Mouse (Mus musculus) left cerebral cortex, adult 8-10 months (tissue): ENCODE data around the gene Sirt6. TPM values are rescaled to one million over a fixed set of nuclear protein-coding genes. Genes with fewer than 3 reads are reported as not detected.

Experiments
- DNase-seq, 2 experiments: peaks; one replicate each; pipeline ENCODE4 v3.0.0; 2022; ENCODE audit warnings: low spot score in 2 of 2
- total RNA-seq, 4 experiments: library from RNA; stranded (reverse); gene quantifications; 2 replicates each; pipeline ENCODE4 v1.2.4; 2022

The Sirt6 gene
- total RNA-seq, 4 experiments from 2014 or later, result 21.8 to 27.9 (median 25.2) TPM

DNA sequence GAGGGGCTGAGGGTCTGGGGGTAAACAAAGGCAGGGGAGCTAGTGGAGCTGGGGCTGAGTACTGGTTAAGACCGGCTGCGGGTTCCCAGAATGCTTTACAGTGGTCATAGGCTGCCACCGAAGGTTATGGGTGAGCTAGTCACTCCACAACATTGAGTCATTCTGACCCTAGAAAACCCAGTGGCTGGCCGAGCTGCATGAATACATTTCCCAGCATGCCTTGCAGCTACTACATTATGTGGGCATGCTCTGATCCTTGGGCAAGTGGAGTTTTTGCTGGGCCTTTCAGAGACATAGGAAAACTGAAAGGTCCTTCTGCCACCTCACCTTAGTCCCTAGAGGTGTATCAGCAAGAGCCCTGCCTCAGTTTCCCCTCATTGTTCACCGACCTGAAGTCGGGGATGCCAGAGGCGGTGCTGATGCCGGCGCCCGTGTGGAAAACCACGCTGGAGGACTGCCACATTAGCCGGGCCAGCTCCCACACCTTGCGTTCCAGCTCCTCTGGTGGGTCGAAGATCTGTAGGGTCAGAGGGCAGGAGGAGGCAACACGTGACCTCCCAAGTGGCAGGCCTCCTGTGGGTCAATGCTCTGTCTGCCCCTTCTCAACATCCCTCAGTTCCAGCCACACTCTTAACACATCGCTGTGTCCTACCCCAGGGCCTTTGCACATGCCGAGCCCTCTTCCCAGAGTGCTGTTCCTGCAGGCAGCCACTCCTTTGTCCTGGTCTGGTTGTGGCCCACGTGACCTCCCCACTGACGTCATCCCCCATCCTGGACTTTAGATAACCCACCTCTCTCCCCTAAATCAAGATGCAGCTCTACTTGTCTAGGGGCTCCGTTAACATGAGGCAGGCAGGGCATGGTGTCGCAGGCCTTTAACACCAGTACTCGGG is 1.2 kb downstream of the Sirt6 start:
- DNase-seq, result no peak

DNA sequence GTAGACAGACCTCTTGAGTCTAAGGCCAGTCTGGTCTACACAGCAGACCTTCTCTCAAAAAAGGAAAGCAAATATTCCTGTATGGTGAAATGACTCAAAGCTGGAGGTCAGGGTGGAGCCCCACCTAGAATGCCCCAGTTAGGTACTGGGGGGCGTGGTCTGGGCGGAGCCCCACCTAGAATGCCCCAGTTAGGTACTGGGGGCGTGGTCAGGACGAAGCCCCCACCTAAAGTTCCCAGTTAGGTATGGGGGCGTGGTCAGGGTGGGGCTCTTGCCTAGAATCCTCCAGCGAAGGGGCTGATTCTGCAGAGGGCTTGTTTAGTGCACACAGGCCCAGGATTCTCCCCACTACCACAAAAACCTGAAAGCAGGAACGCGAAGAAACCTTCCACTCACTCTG is 4.2 kb downstream of the Sirt6 start:
- DNase-seq, result no peak

DNA sequence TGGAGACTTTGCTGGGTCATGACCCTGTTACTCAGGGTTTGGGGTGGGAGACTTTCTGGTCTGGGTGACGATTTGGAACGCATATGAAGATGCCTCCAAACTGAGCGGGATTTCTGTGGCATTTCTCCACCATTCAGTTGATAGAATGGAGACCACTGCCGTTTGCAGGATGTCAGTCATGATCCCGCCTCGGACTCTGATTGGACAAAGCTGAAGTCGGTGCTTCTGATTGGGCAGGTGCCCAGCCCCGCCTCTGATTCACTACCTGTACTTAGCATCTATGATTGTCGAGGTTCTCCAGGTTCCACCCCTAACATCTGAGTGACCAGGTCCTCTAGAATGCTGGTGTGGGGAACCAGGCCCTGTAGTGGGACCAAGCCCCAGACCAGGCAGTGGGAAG is 6.8 kb downstream of the Sirt6 start:
- no peak for DNase-seq

DNA sequence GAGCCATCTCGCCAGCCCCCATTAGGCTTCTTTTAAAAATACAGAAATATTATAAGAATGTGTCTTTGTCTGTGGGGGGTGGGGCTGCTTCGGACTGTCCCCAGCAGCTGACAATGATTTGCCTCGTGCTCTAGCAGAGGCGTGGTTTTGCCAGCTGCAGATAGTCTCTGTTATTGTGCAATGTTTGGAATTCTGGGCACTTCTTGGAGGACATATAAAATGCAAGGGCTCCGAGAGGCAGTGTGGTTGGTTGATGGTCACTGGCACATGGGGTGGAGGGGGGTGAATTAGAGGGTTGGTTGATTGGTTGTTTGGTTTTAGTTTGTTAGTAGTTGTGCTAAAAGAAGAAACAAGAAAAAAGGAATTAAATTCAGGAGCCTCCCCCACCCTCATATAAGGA is 7.6 kb downstream of the Sirt6 start:
- DNase-seq, result no peak

DNA sequence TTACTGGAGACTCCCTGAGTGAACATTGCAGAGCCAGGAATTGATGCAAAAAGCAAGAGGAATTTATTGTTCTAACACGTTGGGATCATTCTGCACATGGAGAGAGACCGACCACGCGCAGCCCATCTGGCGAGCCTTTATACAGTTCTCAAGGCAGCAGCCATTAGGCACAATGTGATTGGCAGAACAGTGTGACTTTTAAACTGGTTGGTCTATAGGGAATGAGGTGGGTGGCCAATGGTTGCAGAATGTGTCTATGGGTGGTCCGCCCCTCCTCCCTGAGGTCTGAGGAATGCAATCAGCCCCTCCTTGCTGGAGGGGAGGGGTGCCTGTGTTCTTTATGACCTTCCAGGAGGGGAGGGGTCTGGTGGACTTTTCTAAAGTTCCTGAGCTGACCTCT is 12.1 kb downstream of the Sirt6 start:
- no peak for DNase-seq

DNA sequence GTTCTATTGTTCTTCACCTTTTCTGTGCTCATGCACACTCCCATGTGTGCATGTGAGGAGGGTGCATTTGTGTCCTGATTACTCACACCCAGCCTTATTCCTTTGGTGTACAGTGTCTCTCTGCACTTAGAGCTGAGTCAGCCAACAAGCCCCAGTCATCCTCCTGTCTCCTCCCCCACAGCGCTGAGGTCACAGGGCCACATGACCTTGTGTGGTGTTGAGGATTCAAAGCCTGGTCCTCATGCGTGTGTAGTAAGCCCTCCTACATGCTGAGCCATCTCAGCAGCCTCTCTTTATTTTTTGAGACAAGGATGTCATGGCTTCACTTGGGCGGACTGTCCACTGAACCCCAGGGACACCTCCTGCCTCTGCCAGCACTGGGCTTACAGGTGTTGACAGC is 14.8 kb downstream of the Sirt6 start:
- DNase-seq, result no peak

DNA sequence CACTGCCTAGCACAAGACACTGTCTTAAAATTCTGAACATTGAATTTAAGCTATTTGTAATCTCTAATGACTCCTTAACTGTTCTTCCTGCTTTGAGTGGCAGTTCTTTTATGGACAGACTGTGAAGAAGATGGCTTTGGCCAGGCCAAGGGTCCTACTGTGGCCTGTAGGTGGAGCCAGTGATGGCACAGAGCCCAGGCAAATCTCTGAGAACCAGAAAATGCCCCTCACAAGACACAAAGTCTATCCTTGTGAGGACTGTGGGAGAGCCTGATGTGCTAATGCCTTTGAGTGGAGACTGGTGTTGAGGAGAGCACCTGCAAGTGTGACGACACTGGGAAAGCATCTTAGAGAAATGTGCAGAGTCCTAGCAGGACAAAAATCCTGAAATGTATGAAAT is 19.3 kb downstream of the Sirt6 start:
- no peak for DNase-seq

DNA sequence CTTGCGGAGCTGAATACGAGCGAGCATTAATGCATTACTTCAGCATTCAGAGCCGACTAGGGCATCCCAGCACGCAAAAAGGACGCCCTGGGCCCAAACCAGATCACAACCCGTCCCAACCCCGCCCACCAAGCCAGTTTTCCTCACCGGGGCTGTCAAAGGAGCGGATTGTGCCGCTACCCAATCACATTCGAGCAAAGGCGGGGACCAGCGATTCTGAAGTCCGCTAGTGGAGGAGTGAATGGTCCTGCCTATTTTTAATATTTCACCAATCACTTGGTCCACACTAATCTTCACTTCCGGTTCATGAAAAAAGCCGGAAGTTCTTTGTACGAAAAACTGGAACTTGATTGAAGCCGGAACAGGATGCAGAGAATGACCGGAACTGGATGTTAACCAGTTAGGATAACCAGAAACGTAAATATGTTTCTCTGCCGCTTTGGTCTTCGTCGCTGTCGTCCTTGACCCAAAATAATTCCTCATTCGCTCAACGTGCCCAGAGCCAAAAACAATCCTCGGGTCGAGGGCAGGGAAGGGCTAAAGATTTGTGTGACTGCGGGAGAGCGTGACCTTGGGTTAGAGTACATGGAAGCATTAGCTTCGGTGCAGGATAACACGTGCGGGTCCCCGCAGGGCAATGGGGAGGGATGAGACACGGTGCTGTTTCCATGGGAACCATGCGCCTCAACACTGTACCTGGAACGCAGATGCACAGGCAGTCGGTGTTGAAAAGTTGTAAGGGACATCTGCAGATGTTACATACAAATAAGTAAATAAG is 21.4 kb downstream of the Sirt6 start, which contains the start of gene BC025920:
Gene BC025920 (plus strand): TSS at position 297 of the 778 bp plus-strand sequence.
- peak; percentile 79 to 97 for DNase-seq

DNA sequence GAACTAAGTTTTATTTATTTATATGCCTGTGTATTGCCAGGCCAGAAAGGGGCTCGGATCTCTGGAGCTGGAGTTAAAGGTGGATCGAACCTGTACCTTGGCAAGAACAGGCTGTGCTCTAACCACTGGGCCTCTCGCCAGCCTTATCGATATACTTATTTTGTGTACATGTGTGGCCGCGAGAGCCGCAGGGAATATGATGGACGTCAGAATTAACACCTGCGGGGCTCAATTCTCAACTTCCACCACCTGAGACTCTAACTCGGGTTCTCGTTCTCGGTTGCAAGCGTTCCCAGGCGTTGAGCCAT is 22.0 kb downstream of the Sirt6 start:
- DNase-seq, result no peak

DNA sequence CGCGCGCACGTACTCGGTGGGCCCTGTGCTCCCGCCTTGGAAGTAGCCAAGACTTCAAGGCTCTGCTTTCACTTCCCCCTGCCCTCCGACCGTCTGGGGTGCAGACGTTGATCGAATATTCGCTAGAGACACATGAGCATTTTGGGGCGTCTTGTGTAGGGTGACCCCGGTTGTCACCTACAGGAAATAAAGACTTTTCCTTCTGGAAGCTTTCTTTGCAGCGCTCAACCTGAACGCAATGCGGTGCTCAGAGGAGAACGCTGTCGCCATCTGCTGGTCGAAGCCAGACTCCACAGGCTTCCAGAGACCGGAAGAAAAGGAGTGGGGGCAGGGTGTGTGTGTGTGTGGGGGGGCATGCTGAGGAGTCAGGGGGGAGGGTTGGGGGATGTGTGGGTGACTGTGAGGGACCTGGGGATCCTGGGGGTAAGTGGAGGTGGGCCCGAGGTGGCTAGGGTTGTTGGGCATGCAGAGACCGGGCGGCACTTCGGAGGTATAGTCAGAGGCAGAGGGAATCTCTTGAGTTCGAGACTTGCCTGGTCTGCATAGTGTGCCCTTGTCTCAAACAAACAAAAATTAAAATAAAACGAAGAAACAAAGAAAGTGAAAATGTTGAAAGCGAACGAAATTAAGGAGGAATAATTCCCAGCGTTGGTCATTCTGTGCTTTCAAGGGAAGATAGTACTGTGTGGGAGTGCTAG is 22.5 kb downstream of the Sirt6 start:
- DNase-seq, result peak; percentile 67 to 74

DNA sequence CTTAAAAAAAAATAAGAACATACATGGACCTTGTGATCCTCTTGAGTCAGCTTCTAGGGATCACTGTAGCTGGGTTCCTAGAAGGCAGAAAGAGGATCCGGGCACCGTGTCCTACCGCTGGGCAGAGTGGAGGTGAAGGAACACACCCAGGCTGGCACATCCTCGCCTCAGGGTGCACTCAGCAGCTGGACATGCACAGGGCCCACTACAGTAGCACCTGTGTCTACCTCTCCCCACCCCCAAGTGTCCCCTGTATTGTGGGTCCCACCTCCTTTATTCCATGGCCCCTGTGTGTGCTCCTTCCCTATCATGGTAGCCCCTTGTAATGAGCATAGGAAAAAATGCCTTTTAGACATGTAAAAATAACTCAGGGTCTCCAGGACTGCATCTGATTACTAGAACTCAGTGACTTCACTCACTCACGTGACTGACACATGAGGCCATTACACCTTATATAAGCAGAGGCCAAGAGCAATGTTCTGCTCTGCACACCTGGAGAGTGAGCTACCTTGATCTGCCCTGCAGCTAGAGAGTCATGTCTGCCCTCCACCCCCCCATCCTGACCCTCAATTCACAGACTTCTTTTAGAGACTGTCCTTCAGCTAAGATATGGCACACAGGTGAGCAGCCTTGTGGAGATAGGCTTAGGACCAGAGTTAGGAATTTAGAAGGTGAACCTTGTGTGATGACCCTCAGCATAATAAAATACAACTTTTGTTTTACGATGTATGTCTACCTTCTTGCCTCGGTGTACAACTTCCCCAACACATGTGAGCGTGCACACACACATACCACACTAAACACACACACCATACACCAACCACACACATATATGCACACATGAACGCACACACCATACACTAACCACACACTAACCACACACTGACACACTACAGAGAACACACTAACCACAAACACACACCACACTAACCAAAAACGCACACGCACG is 23.3 kb downstream of the Sirt6 start:
- DNase-seq, result no peak

DNA sequence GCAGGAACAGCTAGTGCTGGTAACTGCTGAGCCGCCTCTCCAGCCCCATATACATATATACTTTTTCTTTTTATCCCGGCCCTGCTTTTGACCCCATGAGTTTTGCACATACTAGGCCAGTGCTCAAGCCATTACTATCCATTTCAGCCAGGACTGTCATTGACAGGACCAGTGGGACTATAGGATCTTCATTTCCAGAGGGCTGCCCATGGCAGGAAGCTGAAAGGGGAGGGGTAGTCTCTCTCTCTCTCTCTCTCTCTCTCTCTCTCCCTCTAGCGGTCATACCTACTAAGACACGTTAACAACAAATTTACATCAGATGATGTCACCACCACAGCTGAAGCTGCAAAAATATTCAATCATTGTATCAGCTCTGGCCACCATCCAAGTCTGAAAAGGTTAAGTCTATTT is 24.9 kb downstream of the Sirt6 start:
- DNase-seq, result no peak

DNA sequence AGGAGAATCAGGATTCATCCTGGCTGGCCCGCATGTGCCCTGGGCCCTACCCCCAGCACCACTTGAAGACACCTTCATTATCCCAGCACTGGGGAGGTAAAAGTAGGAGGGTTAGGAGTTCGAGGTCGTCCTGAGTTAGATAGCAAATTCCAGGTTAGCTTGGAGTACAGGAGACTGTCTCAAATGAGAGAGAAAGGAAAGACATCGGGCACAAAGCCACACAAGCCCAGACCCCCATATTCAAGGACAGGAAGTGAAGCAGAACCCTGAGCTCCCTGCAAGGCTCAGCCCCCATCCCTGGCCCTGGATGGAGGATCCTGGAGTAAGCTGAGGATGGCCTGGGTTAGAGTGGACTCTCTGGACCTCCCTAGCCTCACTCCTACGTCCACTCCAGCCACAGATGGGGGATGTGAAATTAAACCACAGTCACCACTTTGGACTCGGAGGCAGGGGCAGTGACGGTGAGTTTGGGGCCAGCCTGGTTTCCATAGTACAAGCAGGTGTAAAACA is 26.1 kb downstream of the Sirt6 start:
- DNase-seq, result no peak

DNA sequence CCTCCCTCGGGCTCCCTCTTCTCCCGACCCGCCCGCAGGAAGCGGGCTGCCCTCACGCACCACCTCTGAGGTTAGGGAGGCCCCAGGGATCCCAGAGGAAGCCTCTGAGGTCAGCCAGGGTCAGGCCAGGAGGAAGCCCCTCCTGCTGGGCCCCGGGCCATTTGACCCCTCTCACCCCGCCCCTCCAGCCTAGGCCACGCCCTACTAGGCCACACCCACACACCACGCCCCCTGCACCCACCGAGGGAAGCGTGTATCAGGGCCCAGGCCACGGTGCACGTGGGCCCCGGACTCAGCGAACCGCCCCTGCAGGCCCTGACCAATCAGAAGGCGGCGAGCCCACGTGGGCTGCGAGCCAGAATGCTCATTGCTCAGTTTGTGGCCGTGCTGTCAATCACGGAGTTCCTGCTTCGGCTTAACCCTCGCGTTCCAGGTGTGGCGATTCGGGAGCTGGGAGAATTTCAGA is 26.8 kb downstream of the Sirt6 start, which contains the start of gene Tle6:
Gene Tle6 (minus strand): TSS at position 336 of the 466 bp plus-strand sequence.
- DNase-seq, result peak; percentile 91 to 94

DNA sequence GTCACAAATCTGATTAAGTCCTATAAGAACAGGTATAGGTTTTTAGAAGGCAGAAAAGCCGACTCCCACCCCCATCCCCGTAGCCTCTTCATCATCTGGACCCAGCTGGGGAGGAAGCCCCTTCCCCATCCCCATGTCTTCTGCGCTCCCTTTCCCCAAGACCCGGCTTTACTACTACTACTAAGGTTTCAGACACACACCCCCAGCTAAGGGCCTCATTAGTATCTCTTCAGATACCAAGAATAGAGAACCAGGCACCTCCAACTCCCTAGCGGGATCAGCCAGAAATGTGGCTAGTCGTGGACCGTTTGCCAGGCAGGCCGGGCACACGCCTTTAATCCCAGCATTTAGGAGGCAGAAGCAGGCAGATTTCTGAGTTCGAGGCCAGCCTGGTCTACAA is 27.5 kb downstream of the Sirt6 start:
- no peak for DNase-seq

DNA sequence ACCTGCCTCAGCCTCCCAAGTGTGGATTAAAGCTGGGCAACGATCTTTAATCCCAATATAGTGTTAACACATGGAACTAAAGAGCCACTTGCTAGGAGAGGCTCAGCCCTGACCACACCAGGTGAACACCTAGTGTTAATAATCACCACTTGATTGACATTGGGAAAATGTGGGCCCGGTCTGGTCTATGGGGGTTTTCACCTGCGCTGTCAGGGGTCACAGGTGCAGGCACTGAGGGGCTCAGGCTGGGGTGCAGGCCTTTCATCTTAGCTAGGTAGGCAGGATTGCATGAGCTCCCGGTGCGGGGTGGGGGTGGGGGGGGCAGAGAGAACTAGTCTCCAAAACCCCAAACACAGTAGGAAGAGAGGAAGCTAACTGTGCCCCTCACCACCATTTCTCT is 28.0 kb downstream of the Sirt6 start:
- no peak for DNase-seq

DNA sequence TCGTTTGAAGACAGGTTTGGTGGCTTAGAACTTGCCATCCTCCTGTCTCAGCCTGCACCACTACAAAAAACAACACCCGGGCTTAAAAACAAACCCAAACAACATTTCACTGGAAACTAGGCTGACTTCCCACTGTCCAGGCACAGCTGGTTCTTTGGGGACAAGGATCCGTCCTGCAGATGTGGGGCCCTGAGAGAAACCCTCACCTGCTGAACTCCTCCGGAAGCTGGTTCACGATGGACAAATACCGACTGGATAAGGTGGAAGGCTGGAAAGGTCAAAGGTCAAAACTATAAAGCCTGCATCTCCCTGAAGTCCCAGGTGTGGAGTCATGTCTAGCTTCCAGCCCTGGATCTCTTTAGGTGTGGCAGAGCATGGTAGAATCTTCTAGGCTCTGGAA is 28.7 kb downstream of the Sirt6 start:
- DNase-seq, result no peak

DNA sequence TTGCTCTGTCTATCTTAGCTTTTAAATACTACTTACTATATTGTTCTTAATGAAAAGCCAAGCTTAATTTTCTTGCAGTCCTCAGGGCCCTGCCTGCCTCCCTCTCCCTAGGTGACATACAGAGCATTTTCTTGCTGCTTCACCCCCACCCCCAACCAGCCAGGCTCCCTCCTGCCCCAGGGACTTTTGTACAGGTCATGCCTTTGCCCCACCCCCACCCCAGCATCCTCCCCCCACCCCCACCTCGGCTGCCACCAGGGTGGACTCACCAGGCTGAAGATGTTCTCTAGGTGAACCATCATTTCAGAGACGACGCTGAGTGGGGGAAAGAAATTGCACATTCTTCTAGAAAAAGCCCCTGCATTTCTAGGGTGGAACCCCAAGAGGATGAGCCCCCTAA is 29.3 kb downstream of the Sirt6 start:
- no peak for DNase-seq

DNA sequence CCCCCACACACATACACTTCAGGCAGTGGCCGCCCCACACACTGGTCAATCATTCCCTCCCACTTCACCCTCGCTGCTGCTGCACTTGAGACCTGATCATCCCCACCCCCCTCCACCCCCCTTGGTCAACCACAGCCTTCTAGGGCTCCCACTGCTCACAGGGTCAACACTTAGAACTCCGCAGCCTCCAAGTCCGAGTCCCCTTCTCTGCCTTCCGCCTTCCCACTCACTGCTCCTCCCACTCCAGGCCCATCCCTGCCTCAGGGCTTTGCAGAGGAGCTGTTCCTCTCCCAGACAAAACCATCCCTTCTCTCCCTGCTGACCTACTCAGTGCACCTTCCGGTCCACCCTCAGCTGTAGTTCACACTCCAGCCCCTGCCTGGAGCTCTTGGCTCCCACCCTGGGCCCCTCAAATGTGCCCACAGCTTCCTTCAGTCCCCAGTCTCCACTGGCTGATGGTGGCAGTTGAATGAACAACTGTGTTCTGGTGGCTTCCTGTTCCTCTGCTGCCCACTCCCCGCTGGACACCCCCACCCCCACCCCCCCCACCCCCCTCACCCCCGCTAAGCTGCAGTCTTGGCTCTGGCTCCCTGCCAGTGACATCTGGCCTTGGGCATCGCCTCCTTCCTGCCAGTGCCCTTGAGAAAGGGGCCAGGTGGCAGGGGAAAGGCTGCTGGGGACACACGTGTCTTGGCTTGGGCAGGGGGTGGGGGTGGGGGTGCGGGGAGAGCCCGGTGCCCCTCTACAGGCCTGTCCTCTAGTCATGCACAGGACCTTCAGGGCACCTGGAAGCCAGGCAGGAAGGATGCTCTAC is 30.3 kb downstream of the Sirt6 start:
- DNase-seq, result no peak

DNA sequence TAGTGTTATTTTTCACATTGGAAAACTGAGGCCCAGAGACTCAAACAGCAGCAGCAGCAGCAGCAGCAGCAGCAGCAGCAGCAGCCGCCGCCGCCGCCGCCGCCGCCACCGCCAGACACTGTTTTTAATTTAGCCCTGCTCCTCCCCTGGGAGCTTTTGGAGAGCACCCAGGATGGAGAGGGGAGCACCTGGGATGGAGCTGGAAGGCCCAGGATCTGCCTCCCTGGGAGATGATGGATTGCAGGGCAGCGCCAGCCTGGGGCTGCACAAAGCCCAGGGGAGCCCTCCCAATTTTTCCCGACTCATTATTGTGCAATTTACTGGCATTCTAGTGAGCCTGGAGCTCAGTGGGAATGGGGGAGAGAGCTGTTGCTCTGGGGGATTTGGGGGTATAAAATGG is 31.0 kb downstream of the Sirt6 start:
- DNase-seq, result no peak
